Mouse (Mus musculus) MEL (cell line): Measurements from ENCODE around the gene Sobp.

Source experiments
- CHD2 ChIP-seq: IDR thresholded peaks from 2 replicates; pipeline ENCODE4 v1.6.1; 2011; ENCODE audit warnings: low read length, improper control_type of control experiment
- HCFC1 ChIP-seq: IDR thresholded peaks from 2 replicates; pipeline ENCODE4 v1.6.1; 2012; ENCODE audit warnings: low read depth, mild to moderate bottlenecking, inconsistent platforms, low read length, improper control_type of control experiment, moderate library complexity
- MAX ChIP-seq: IDR thresholded peaks from 2 replicates; pipeline ENCODE4 v1.6.1; 2011; ENCODE audit warnings: low read length, improper control_type of control experiment
- MYC ChIP-seq: IDR thresholded peaks from 2 replicates; pipeline ENCODE4 v1.6.1; 2011; ENCODE audit warnings: low read depth, mild to moderate bottlenecking, low read length, improper control_type of control experiment, moderate library complexity
- POLR2A ChIP-seq, 2 experiments: IDR thresholded peaks; 2 replicates each; pipeline ENCODE4 v1.6.1; 2011 to 2012; ENCODE audit warnings: low read length in 2 of 2, mild to moderate bottlenecking in 2 of 2, control low read depth in 1 of 2, improper control_type of control experiment in 1 of 2, low read depth in 1 of 2, moderate library complexity in 1 of 2; ENCODE audit not compliant: control insufficient read depth in 1 of 2, insufficient read depth in 1 of 2, poor library complexity in 1 of 2
- POLR2AphosphoS5 ChIP-seq: IDR thresholded peaks from 2 replicates; pipeline ENCODE4 v1.6.1; 2012; ENCODE audit warnings: low read depth, borderline replicate concordance, mild to moderate bottlenecking, inconsistent platforms, low read length, moderate library complexity, mixed read lengths
- SMC3 ChIP-seq: IDR thresholded peaks from 2 replicates; pipeline ENCODE4 v1.6.1; 2011; ENCODE audit warnings: low read depth, low read length, improper control_type of control experiment
- UBTF ChIP-seq: IDR thresholded peaks from 2 replicates; pipeline ENCODE4 v1.6.1; 2012; ENCODE audit warnings: low read depth, mild to moderate bottlenecking, inconsistent platforms, low read length, improper control_type of control experiment, moderate library complexity, borderline replicate concordance; ENCODE audit not compliant: insufficient read depth
- ZNF384 ChIP-seq: IDR thresholded peaks from 2 replicates; pipeline ENCODE4 v1.6.1; 2012; ENCODE audit warnings: low read depth, mild to moderate bottlenecking, inconsistent platforms, low read length, improper control_type of control experiment

GRCm38 (mm10) chr10:42961771-42962170, 212.6 kb downstream of the Sobp start:
- TF ChIP-seq HCFC1 (no peak), SMC3 (no peak), MYC (no peak), CHD2 (no peak), ZNF384 (no peak), UBTF (no peak), MAX (no peak), POLR2A (IDR thresholded peaks at IDR 0.05; ENCODE audit: control insufficient read depth in 1 of 2, insufficient read depth in 1 of 2, low read depth in 1 of 2, low read length in 2 of 2, poor library complexity in 1 of 2) (no peak), POLR2AphosphoS5 (no peak)
